Mouse (Mus musculus) heart, postnatal 0 days (tissue): Measurements from ENCODE around the gene Srpx. TPM values are rescaled to one million over a fixed set of nuclear protein-coding genes. Genes with fewer than 3 reads are reported as not detected.

Experiments used
- ATAC-seq: fragments of 200-750 bp; cut with Nextera tagmentation; 2 replicates; pipeline ENCODE4 v1.8.0; 2017; ENCODE audit warnings: low read depth, moderate number of reproducible peaks, moderate library complexity; ENCODE audit not compliant: insufficient read depth
- DNase-seq: peaks from one replicate; pipeline ENCODE4 v3.0.0-alpha.2; 2016; ENCODE audit warnings: low spot score
- H3K27ac ChIP-seq: fragments of 300-500 bp; sonication (generic); 2 replicates; pipeline ENCODE4 v1.5.1; 2014; ENCODE audit warnings: low read depth, mild to moderate bottlenecking
- H3K27me3 ChIP-seq: fragments of 300-500 bp; sonication (generic); 2 replicates; pipeline ENCODE4 v1.6.1; 2014; ENCODE audit warnings: low read length, mixed read lengths; ENCODE audit not compliant: control insufficient read depth, insufficient read depth
- H3K36me3 ChIP-seq: fragments of 300-500 bp; sonication (generic); replicated peaks from 2 replicates; pipeline ENCODE4 v1.6.1; 2014; ENCODE audit warnings: low read length, mixed read lengths; ENCODE audit not compliant: control insufficient read depth, insufficient read depth
- H3K4me1 ChIP-seq: fragments of 300-500 bp; sonication (generic); 2 replicates; pipeline ENCODE4 v1.6.1; 2014; ENCODE audit warnings: antibody characterized with exemption; ENCODE audit not compliant: control insufficient read depth, insufficient read depth
- H3K4me2 ChIP-seq: fragments of 300-500 bp; sonication (generic); 2 replicates; pipeline ENCODE4 v1.6.1; 2014; ENCODE audit warnings: low read depth, mild to moderate bottlenecking, low read length, moderate library complexity
- H3K4me3 ChIP-seq: fragments of 300-500 bp; sonication (generic); 2 replicates; pipeline ENCODE4 v1.5.1; 2014; ENCODE audit warnings: low read depth, low read length
- H3K9ac ChIP-seq: fragments of 300-500 bp; sonication (generic); replicated peaks from 2 replicates; pipeline ENCODE4 v1.6.1; 2014; ENCODE audit warnings: low read depth, low read length, mixed read lengths
- H3K9me3 ChIP-seq: fragments of 300-500 bp; sonication (generic); replicated peaks from 2 replicates; pipeline ENCODE4 v1.6.1; 2016; ENCODE audit warnings: low read length; ENCODE audit not compliant: control insufficient read depth
- CTCF ChIP-seq: IDR thresholded peaks from 2 replicates; pipeline ENCODE4 v1.5.1; 2016; ENCODE audit warnings: antibody characterized with exemption, control low read depth, low read depth
- EP300 ChIP-seq: IDR thresholded peaks from 2 replicates; pipeline ENCODE4 v1.6.1; 2016; ENCODE audit warnings: antibody characterized with exemption, low read depth
- WGBS: fragments of 180-500 bp; shearing (Covaris S2); extraction: QIAGEN DNeasy Blood & Tissue Kit; methylation state at CpG from one replicate; pipeline ENCODE4 v1.1.7; 2014; 5-methylcytosine and 5-hydroxymethylcytosine counted together
- polyA plus RNA-seq: library from polyadenylated mRNA; unstranded; fragments of >200 nt; fragmentation: Nextera tagmentation; extraction: Ambion mirVana; gene quantifications from 2 replicates; pipeline ENCODE4 v1.2.1, GENCODE M21; 2015
- total RNA-seq: library from RNA; depleted of rRNA; stranded (reverse); fragments of >200 nt; gene quantifications from 2 replicates; pipeline ENCODE4 v1.2.3, GENCODE M21; 2014; ENCODE audit warnings: low replicate concordance; rRNA removed

The Srpx gene
- total RNA-seq (10.2 and 10.8 TPM in 2 replicates), polyA plus RNA-seq (8.9 and 12.5 TPM in 2 replicates)

DNA sequence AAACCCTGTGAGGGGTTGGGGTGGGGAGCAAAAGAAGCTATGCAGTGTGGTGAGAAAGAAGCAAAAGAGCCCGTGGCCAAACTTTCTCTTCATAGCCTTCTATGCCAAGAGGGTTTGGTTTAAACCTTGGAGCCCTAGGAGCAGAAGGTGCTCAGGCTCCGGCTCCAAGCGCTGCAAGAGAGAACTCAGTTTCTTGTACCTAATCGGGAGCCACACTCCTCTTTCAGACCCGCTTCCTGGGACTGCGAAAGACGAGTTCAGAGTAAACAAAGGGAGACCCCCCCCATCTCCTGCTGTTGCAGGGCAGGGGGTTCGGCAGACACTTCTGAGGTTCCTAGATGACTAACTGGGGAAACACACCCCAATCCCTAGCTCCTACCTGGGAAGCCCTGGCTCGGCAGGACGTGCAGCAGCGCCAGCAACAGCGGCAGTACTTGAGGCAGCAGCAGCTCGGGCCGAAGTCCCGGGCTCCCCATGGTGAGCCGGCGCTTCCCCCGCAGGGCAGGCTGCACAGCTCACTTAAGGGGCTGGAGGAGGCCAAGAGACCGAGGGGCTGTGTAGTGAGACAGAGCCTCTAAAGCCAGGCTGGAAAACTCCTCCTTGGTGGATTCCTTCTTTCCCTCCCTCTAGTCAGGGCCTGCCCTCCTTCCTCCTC, at the start of gene Srpx:
TSS of gene Srpx (minus strand) at position 645 of the 655 bp plus-strand sequence.
- H3K4me1 ChIP-seq, result no peaks in the 10 kb centered on the region
- H3K9me3 ChIP-seq, result no peaks in the 10 kb centered on the region
- H3K27me3 ChIP-seq, result no peaks in the 10 kb centered on the region
- no peak within 1 kb of the TSS for H3K27ac ChIP-seq
- peak within 1 kb of the TSS; percentile 57 for H3K4me2 ChIP-seq
- 21% methylated on average over 19 of the region's 19 CpGs for WGBS
- TF ChIP-seq CTCF (no peak), EP300 (no peak)
- 0 out of 2 replicates have a peak within 1 kb of the TSS, but pooled peaks have one; percentile 3 for H3K9ac ChIP-seq
- DNase-seq (no peak), ATAC-seq (no peak)
- H3K4me3 ChIP-seq, result peak within 1 kb of the TSS; percentile 42
- no peaks in the 10 kb centered on the region for H3K36me3 ChIP-seq

DNA sequence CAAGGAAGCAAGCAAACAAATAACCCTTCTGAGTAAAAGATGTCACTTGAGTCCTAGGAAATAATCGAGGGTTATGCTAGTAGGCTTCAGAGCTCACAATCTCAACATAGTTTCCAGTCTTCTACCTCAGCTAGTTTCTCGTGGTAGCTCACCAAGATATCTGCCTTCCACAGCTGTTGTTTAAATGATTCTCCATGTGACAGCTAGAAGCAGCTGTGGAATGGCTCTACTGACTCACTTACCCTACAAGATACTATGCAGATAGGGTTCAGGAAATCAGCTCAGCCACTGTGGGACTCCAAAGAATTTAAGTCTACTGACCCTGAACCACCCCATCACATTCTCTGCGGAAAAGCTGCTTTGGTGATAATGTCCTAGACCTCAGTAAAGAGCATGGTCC, 34.9 kb upstream of the Srpx start:
- no peak for ATAC-seq
- no peaks in the 10 kb centered on the region for H3K9me3 ChIP-seq
- no peak for TF ChIP-seq EP300

DNA sequence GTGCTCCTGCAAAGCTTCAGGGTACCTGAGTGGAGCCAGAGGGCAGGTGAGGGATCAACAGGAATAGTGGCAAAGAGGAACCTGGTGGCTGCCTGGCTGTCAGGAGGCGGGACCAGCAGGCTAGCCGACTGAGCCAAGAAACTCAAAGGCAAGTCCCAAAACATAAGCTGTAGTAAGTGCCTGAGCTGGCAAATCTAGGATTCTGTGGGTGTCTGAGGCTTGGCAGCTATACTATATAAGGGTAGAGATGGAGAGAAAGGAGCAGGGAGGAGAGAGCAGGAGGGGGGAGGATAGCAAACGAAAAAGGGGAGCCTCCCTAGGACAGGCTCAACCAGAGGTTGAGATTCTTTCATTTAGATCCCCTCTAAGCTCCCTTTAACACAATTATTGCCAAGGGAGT, 1.7 kb downstream of the Srpx start:
- no peak for DNase-seq
- Histone ChIP-seq H3K27ac (no peak overlapping the region), H3K36me3 (no peaks in the 10 kb centered on the region), H3K9ac (no peak overlapping the region), H3K4me2 (no peak overlapping the region), H3K9me3 (no peaks in the 10 kb centered on the region), H3K4me1 (no peaks in the 10 kb centered on the region), H3K4me3 (no peak overlapping the region), H3K27me3 (no peaks in the 10 kb centered on the region)
- 55% methylated on average over 3 of the region's 3 CpGs for WGBS
- ATAC-seq, result no peak
- TF ChIP-seq EP300, result no peak
- TF ChIP-seq CTCF, result no peak

More for the DNA sequence above, 34.9 kb upstream of the Srpx start:
- Histone ChIP-seq H3K27ac (no peak overlapping the region), H3K4me1 (no peaks in the 10 kb centered on the region), H3K27me3 (no peaks in the 10 kb centered on the region), H3K4me3 (no peak overlapping the region), H3K4me2 (no peak overlapping the region), H3K36me3 (no peaks in the 10 kb centered on the region), H3K9ac (no peak overlapping the region)
- 50% methylated on average over 3 of the region's 3 CpGs for WGBS
- DNase-seq, result no peak

DNA sequence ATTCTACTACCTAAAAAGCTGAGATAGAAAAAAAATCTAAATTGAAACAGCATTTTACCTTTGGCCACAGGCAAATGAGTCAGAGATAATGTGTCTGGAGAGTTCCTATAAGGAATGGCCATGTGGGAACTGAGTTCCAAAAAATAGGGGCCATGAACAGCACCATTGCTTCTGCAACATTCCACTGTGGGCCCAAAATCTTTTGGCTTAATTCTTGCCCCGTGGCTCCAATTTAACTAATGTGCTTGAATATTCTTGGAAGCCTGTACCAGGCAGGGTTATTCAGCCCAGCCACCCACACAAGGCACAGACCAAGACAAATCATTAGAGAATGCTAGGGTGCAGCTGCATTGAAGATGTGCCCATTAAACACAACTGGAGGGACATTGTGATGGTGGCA, 6.8 kb downstream of the Srpx start:
- H3K9me3 ChIP-seq, result no peaks in the 10 kb centered on the region
- no peak overlapping the region for H3K4me2 ChIP-seq
- H3K27ac ChIP-seq, result no peak overlapping the region
- H3K36me3 ChIP-seq, result no peaks in the 10 kb centered on the region
- no peak overlapping the region for H3K9ac ChIP-seq
- no peaks in the 10 kb centered on the region for H3K27me3 ChIP-seq
- no peak overlapping the region for H3K4me3 ChIP-seq
- no peaks in the 10 kb centered on the region for H3K4me1 ChIP-seq
- TF ChIP-seq EP300 (no peak), CTCF (no peak)
- WGBS, result 45% methylated on average over 1 of the region's 1 CpGs
- ATAC-seq, result no peak
- DNase-seq, result no peak

DNA sequence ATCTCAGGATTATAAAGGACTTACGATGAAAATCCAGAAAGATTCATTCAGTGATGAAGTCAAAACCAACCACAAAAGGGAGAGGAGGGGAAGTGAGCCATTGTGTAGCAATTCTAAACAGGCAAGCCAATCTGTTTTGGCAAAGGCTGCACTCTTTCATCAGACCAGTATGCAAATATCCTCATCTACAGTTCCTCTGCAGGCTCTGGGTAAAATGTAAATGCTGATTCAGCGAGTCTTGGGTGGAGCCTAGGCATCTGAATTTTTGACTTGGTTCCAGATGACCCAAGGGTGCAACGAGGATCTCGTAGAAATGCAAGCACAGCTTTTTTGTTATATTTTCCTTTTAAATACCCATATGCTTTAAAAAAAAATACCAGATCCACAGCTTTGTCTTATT, 9.0 kb downstream of the Srpx start:
- TF ChIP-seq CTCF (no peak), EP300 (no peak)
- Histone ChIP-seq H3K4me2 (no peak overlapping the region), H3K36me3 (no peaks in the 10 kb centered on the region), H3K4me1 (no peaks in the 10 kb centered on the region), H3K9me3 (no peaks in the 10 kb centered on the region), H3K4me3 (no peak overlapping the region), H3K27me3 (no peaks in the 10 kb centered on the region), H3K9ac (no peak overlapping the region), H3K27ac (no peak overlapping the region)
- 51% methylated on average over 4 of the region's 4 CpGs for WGBS
- no peak for DNase-seq
- no peak for ATAC-seq

DNA sequence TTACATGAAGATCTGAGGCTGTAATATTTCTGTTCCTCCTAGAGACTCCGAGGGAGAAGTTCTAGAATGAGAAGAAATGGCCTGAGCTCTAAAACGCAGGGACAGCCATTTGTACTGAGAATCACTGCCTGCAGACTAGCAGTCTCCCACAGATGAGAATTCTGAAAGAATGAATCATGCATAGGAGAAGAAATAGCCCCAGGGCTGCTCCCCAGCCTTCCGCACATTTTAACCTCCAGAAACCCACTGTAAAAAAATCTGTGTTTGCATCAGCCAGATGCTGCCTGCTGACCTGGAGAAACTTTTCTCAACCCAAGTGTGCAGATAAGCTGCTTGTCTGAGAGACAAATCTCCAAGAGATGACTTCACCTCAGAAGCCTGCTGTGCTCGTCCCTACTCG, 12.0 kb downstream of the Srpx start:
- 50% methylated on average over 5 of the region's 5 CpGs for WGBS
- H3K27ac ChIP-seq, result no peak overlapping the region

More for the DNA sequence above, 12.0 kb downstream of the Srpx start:
- DNase-seq, result no peak
- no peak overlapping the region for H3K9ac ChIP-seq
- H3K36me3 ChIP-seq, result no peaks in the 10 kb centered on the region
- H3K4me2 ChIP-seq, result no peak overlapping the region
- ATAC-seq, result no peak
- TF ChIP-seq CTCF (no peak), EP300 (no peak)
- H3K4me1 ChIP-seq, result no peaks in the 10 kb centered on the region
- no peak overlapping the region for H3K4me3 ChIP-seq
- H3K27me3 ChIP-seq, result no peaks in the 10 kb centered on the region
- no peaks in the 10 kb centered on the region for H3K9me3 ChIP-seq
